Mouse (Mus musculus) embryonic facial prominence, embryonic 11.5 days (tissue): ENCODE data around the gene Nebl. TPM values are rescaled to one million over a fixed set of nuclear protein-coding genes. Genes with fewer than 3 reads are reported as not detected.

Experiments used
- ATAC-seq: fragments of 200-750 bp; cut with Nextera tagmentation; replicated peaks from 2 replicates; pipeline ENCODE4 v1.8.0; 2017; ENCODE audit warnings: low read depth; ENCODE audit not compliant: insufficient number of reproducible peaks, low FRiP score, low TSS enrichment
- DNase-seq: peaks from one replicate; pipeline ENCODE4 v3.0.0-alpha.2; 2015; ENCODE audit warnings: low spot score
- H3K27ac ChIP-seq: fragments of 300-500 bp; sonication (generic); replicated peaks from 2 replicates; pipeline ENCODE4 v1.5.1; 2014; ENCODE audit warnings: mild to moderate bottlenecking, low read depth, low read length, control low read depth
- H3K27me3 ChIP-seq: fragments of 300-500 bp; sonication (generic); 2 replicates; pipeline ENCODE4 v1.6.1; 2014; ENCODE audit warnings: mild to moderate bottlenecking, low read length, moderate library complexity, mixed read lengths; ENCODE audit not compliant: control insufficient read depth, insufficient read depth
- H3K36me3 ChIP-seq: fragments of 300-500 bp; sonication (generic); replicated peaks from 2 replicates; pipeline ENCODE4 v1.6.1; 2014; ENCODE audit warnings: low read depth, mild to moderate bottlenecking, low read length, moderate library complexity, mixed read lengths; ENCODE audit not compliant: control insufficient read depth, insufficient read depth
- H3K4me1 ChIP-seq: fragments of 300-500 bp; sonication (generic); 2 replicates; pipeline ENCODE4 v1.6.1; 2014; ENCODE audit warnings: low read length, mixed read lengths; ENCODE audit not compliant: control insufficient read depth, insufficient read depth
- H3K4me2 ChIP-seq: fragments of 300-500 bp; sonication (generic); 2 replicates; pipeline ENCODE4 v1.6.1; 2014; ENCODE audit warnings: low read depth, mild to moderate bottlenecking, control low read depth, low read length, moderate library complexity
- H3K4me3 ChIP-seq: fragments of 300-500 bp; sonication (generic); 2 replicates; pipeline ENCODE4 v1.5.1; 2014; ENCODE audit warnings: low read depth, low read length, control low read depth
- H3K9ac ChIP-seq: fragments of 300-500 bp; sonication (generic); replicated peaks from 2 replicates; pipeline ENCODE4 v1.6.1; 2014; ENCODE audit warnings: mild to moderate bottlenecking, control low read depth, low read length
- H3K9me3 ChIP-seq: fragments of 300-500 bp; sonication (generic); replicated peaks from 2 replicates; pipeline ENCODE4 v1.6.1; 2016; ENCODE audit warnings: mild to moderate bottlenecking, low read length, inconsistent platforms, mixed read lengths; ENCODE audit not compliant: control insufficient read depth
- WGBS: fragments of 180-500 bp; shearing (Covaris S2); extraction: QIAGEN DNeasy Blood & Tissue Kit; methylation state at CpG from one replicate; pipeline ENCODE4 v1.1.7; 2014; 5-methylcytosine and 5-hydroxymethylcytosine counted together
- polyA plus RNA-seq: library from polyadenylated mRNA; unstranded; fragments of >200 nt; fragmentation: Nextera tagmentation; extraction: Ambion mirVana; gene quantifications from 2 replicates; pipeline ENCODE4 v1.2.1, GENCODE M21; 2014

Gene Nebl
- polyA plus RNA-seq, 1 experiment from 2014 or later, result 8.9 TPM

GRCm38 (mm10) chr2:17644282-17645262 lies 86.7 kb downstream of the Nebl start:
- no peak for ATAC-seq
- no peak overlapping the region for H3K27ac ChIP-seq
- 28% methylated on average over 3 of the region's 3 CpGs for WGBS
- DNase-seq, result peak; percentile 73
- H3K9me3 ChIP-seq, result no peaks in the 10 kb centered on the region
- no peaks in the 10 kb centered on the region for H3K4me1 ChIP-seq
- H3K36me3 ChIP-seq, result no peaks in the 10 kb centered on the region
- H3K9ac ChIP-seq, result no peak overlapping the region
- no peaks in the 10 kb centered on the region for H3K27me3 ChIP-seq
- no peak overlapping the region for H3K4me2 ChIP-seq
- H3K4me3 ChIP-seq, result no peak overlapping the region

DNA sequence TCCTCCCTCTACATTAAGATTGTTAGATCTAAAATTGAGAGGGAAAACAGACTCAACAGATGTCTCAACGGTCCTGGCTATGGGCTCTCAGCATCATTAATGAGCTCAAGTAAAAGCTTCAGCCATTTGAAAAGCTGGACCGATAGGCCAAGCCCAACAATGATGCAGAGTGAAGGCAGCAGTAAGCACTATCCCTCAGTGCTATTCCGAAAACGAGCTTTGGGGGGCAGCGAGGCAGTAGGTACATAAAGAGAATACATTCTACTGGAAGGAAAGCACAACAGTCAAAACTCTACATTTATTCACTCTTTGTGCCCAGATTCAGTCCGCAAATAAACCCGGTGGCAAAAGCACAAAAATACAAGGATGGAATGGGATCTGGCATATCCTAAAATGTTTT lies 87.4 kb downstream of the Nebl start:
- H3K27me3 ChIP-seq, result no peaks in the 10 kb centered on the region
- no peaks in the 10 kb centered on the region for H3K9me3 ChIP-seq
- no peaks in the 10 kb centered on the region for H3K4me1 ChIP-seq
- H3K27ac ChIP-seq, result no peak overlapping the region
- no peak overlapping the region for H3K4me2 ChIP-seq
- H3K4me3 ChIP-seq, result no peak overlapping the region
- 60% methylated on average over 7 of the region's 7 CpGs for WGBS
- ATAC-seq (no peak), DNase-seq (no peak)
- no peaks in the 10 kb centered on the region for H3K36me3 ChIP-seq
- H3K9ac ChIP-seq, result no peak overlapping the region

DNA sequence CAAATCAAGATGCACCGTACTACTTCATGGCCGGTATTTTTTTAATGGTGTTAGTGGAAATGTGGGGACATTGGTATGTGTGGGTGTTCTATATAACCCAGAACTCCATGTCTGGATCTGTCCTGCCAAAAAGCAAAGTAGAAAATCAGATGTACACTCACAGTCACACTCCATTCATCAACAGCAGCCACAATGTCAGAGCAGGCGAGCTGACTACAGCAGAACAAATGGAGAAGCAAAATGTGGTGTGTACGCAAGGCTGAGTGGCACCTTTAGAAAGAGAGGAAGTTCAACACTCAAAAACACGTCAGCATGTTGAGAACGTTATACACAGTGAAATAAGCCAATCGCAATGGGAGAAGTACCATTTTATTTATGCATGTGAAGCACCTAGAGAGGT lies 88.5 kb downstream of the Nebl start:
- H3K4me1 ChIP-seq, result no peaks in the 10 kb centered on the region
- no peaks in the 10 kb centered on the region for H3K9me3 ChIP-seq
- H3K4me3 ChIP-seq, result no peak overlapping the region
- WGBS, result 86% methylated on average over 7 of the region's 7 CpGs
- no peak overlapping the region for H3K27ac ChIP-seq
- no peak overlapping the region for H3K9ac ChIP-seq
- DNase-seq, result no peak
- H3K4me2 ChIP-seq, result no peak overlapping the region
- no peak for ATAC-seq
- H3K27me3 ChIP-seq, result no peaks in the 10 kb centered on the region
- no peaks in the 10 kb centered on the region for H3K36me3 ChIP-seq

- Histone ChIP-seq H3K4me1 (no peaks in the 10 kb centered on the region), H3K27ac (no peak overlapping the region), H3K27me3 (no peaks in the 10 kb centered on the region), H3K9me3 (no peaks in the 10 kb centered on the region), H3K4me3 (no peak overlapping the region), H3K9ac (no peak overlapping the region), H3K36me3 (no peaks in the 10 kb centered on the region), H3K4me2 (no peak overlapping the region)
- WGBS, result 74% methylated on average over 4 of the region's 4 CpGs
- no peak for DNase-seq
- ATAC-seq, result no peak
Observed at GRCm38 (mm10) chr2:17640861-17641260, 90.4 kb downstream of the Nebl start.

DNA sequence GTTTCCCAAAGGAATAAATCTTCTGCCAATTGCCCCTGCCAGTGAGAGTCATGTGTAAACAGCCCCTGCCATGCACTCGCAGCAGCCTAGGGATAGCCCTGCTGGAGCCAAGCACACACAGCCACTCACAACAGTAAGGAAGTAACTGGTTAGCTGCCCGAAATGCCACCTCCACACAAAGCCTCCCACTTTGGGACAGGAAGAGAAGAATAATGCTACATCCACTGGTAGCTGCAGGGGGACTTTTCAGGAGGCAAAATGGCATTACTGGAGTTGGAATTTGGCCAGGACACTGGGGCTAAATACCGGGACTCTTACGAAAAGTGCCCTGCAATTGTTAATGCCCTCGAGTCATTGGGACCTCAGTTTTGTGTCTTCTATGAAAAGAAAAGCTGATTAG lies 92.6 kb downstream of the Nebl start:
- ATAC-seq (no peak), DNase-seq (peak; percentile 6)
- Histone ChIP-seq H3K27me3 (no peaks in the 10 kb centered on the region), H3K36me3 (no peaks in the 10 kb centered on the region), H3K9me3 (no peaks in the 10 kb centered on the region), H3K4me2 (no peak overlapping the region), H3K27ac (no peak overlapping the region), H3K4me3 (no peak overlapping the region), H3K9ac (no peak overlapping the region), H3K4me1 (no peaks in the 10 kb centered on the region)
- 25% methylated on average over 5 of the region's 5 CpGs for WGBS

GRCm38 (mm10) chr2:17623931-17624330 lies 107.3 kb downstream of the Nebl start:
- WGBS, result 61% methylated on average over 3 of the region's 3 CpGs
- no peak for DNase-seq
- no peak overlapping the region for H3K4me2 ChIP-seq

GRCm38 (mm10) chr2:17610259-17610658 lies 121.0 kb downstream of the Nebl start:
- Histone ChIP-seq H3K27me3 (no peaks in the 10 kb centered on the region), H3K9ac (no peak overlapping the region), H3K36me3 (no peaks in the 10 kb centered on the region), H3K4me2 (no peak overlapping the region), H3K27ac (no peak overlapping the region), H3K9me3 (no peaks in the 10 kb centered on the region), H3K4me1 (no peaks in the 10 kb centered on the region), H3K4me3 (no peak overlapping the region)
- DNase-seq, result no peak
- no peak for ATAC-seq
- 61% methylated on average over 3 of the region's 3 CpGs for WGBS

More at GRCm38 (mm10) chr2:17623931-17624330, 107.3 kb downstream of the Nebl start:
- no peak overlapping the region for H3K9ac ChIP-seq
- no peaks in the 10 kb centered on the region for H3K4me1 ChIP-seq
- H3K9me3 ChIP-seq, result no peaks in the 10 kb centered on the region
- ATAC-seq, result no peak
- no peaks in the 10 kb centered on the region for H3K27me3 ChIP-seq
- no peaks in the 10 kb centered on the region for H3K36me3 ChIP-seq
- H3K4me3 ChIP-seq, result no peak overlapping the region
- no peak overlapping the region for H3K27ac ChIP-seq

DNA sequence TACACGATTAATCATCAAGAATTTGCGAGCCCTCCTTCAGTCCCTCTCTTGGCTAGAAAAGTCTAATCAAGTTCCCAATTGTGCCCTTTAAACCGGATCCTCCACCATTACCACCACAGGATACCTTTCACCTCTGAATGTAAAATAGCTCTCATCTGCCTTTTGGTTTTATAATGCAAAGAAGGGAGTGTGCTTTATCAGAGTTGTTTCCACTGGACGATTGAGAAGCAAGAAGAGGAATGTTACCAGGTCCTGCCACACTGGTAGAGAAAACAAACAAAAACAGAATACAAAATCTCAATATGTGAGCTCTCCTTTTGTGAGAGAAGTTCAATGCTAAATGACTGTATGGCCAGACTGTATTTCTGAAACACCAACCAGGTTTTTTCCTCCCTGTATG lies 127.7 kb downstream of the Nebl start:
- Histone ChIP-seq H3K4me1 (no peaks in the 10 kb centered on the region), H3K4me3 (no peak overlapping the region), H3K9me3 (no peaks in the 10 kb centered on the region), H3K36me3 (no peaks in the 10 kb centered on the region), H3K9ac (no peak overlapping the region), H3K27ac (no peak overlapping the region), H3K27me3 (no peaks in the 10 kb centered on the region), H3K4me2 (no peak overlapping the region)
- ATAC-seq (no peak), DNase-seq (no peak)
- WGBS, result 67% methylated on average over 4 of the region's 4 CpGs
